Mouse (Mus musculus): ENCODE results near the gene Trmt1. TPM values are rescaled to one million over a fixed set of nuclear protein-coding genes. Genes with fewer than 3 reads are reported as not detected.

Trmt1 gene
- polyA plus RNA-seq, 1 experiment from 2014 or later, result 62.1 TPM

DNA sequence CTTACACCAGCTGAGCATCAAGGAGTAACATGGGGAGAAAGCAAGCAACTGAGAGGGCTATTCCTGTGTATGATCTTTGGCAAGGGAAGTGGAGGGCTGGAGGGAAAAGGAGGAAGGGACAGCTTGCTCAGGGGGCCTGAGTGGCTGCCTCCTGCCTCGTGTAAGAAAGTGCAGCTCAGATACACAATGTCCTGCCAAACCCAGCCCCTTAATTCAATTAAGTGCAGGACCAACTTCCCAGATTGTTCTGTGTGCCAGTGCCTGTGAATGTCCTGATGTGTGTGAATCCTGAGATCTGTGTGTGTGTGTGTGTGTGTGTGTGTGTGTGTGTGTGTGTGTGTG is 53.3 kb downstream of the Trmt1 start:
- WGBS, result 8% methylated on average over 1 of the region's 1 CpGs
- no peak for ATAC-seq (ENCODE audit: low FRiP score)
- H3K36me3 ChIP-seq (replicated peaks; ENCODE audit: control insufficient read depth, insufficient read depth), result no peaks in the 10 kb centered on the region
- 0 out of 2 replicates have a peak overlapping the region, but pooled peaks have one; percentile 6 for H3K27ac ChIP-seq
- H3K4me1 ChIP-seq (replicated peaks; ENCODE audit: control insufficient read depth, insufficient read depth, low read length), result peaks cover 53% of the 10 kb centered on the region
- no peak overlapping the region for H3K4me2 ChIP-seq (replicated peaks)
- DNase-seq (ENCODE audit: low spot score), result no peak
- H3K4me3 ChIP-seq (replicated peaks; ENCODE audit: low read length), result no peak overlapping the region
- H3K9me3 ChIP-seq (ENCODE audit: control insufficient read depth, low read length), result no peaks in the 10 kb centered on the region
- no peak overlapping the region for H3K9ac ChIP-seq
- H3K27me3 ChIP-seq (ENCODE audit: control insufficient read depth, insufficient read depth, low read length), result peaks cover 81% of the 10 kb centered on the region

DNA sequence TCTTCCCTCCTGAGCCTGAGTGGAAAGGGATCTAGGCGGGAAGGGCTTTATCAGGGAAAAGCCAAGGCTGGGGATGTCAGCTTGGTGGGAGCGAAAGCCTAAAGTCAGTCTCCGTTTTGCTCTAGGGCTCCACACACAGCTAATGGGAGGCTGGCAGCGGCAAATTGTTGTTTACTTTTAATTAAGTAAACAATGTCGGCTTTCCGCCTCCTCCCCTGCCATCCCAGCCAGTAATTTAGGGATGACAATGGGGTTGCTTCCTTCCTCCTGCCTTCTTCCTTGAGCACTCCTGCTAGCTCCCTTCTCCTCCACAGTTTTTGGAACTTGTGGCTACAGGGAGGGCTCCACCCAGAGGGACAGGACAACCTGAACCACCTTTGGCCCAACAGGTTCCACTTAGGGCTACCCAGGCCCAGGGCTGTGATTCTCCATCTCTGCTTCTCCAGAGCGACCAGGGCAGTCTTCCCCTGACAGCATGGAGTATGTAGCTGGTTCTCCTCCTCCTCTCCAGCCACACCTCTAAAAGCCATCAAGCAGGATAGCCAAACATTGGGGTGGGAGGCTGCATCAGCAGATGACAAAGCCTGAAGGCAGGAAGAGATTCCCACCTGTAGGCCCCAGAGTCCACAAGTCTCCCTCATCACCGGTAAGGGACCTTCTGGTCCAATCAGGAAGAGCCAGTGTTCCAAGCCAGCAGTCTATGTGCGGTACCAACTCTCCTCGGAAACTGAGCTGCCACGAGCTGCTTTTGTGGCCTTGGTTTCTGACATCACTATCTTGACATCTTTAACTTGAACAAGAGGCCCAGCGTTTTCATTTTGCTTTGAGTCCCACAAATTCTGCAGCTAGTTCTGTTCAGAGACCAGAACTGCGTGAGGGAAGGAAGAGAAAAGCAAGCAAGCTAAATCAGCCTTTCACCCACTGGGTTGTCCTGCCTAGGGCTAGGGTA is 55.1 kb downstream of the Trmt1 start:
- DNase-seq (ENCODE audit: low spot score), result no peak
- H3K4me2 ChIP-seq (replicated peaks), result no peak overlapping the region
- peaks cover 68% of the 10 kb centered on the region for H3K4me1 ChIP-seq (replicated peaks; ENCODE audit: control insufficient read depth, insufficient read depth, low read length)
- H3K27ac ChIP-seq, result no peak overlapping the region
- peaks cover 87% of the 10 kb centered on the region for H3K27me3 ChIP-seq (ENCODE audit: control insufficient read depth, insufficient read depth, low read length)
- 29% methylated on average over 13 of the region's 13 CpGs for WGBS
- no peaks in the 10 kb centered on the region for H3K36me3 ChIP-seq (replicated peaks; ENCODE audit: control insufficient read depth, insufficient read depth)
- ATAC-seq (ENCODE audit: low FRiP score), result no peak
- no peaks in the 10 kb centered on the region for H3K9me3 ChIP-seq (ENCODE audit: control insufficient read depth, low read length)
- H3K9ac ChIP-seq, result no peak overlapping the region
- H3K4me3 ChIP-seq (replicated peaks; ENCODE audit: low read length), result no peak overlapping the region

DNA sequence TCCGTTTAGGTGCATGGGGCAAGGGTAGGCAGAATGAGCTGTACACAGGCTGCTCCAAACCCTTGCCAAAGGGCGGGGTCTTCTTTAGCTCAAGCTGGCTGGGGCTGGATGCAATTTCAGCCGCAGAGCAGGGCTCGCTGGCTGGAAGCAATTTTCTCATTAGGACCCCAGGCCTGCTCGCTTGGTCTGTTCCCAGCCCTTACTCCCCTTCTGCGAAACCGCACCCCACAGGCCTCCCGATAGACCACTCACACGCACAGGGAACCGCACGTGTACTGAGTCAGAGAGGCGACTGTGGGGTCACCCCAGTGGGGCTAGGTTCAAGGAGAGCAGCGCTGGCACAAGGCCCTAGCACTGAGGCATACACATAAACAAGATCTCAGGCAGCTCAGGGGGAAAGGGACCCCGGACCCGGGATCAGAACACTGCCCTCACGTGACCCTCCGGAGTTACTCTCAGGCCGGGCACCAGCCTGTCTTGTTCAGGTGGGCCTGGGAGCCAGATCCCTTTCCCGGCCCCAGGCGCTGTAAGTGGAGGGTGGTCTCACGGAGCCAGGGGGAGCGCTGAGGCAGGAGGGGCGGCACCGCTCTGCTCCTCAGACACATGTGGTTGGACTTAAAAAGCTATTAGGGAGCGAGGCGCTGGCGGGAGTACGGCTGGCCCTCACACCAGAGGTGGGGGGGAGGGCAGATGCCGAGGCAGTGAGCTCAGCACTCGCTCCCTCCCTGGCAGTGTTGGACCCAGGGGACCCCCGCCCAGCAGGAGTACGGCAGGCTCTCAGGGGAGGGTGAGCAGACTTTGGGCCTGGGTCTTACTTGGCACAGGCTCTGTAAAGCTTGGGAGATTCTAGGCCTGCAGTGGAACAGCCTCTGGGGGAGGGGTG is 56.3 kb downstream of the Trmt1 start:
- WGBS, result 7% methylated on average over 32 of the region's 32 CpGs
- no peak overlapping the region; the same call in 1 of the 2 replicates for H3K9ac ChIP-seq

DNA sequence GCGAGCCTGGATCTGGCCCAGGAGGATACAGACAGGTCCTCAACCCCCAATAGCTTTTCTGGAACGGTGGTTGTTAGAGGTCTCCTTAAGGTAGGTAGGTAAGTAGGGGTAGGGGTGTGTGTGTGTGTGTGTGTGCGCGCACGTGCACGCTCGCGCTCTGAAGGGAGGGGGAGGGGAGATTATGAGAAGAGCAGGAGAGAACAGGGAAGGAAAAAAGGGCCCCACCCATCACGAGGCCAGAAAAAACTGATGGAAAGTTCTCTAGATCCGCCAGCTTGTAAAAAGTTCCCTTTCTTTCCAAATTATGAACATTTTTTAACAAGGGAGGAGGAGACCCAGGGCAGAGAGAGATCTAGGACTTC is 56.9 kb downstream of the Trmt1 start:
- H3K36me3 ChIP-seq (replicated peaks; ENCODE audit: control insufficient read depth, insufficient read depth), result no peaks in the 10 kb centered on the region
- peak overlapping the region; percentile 30 for H3K4me2 ChIP-seq (replicated peaks)
- 8% methylated on average over 10 of the region's 10 CpGs for WGBS
- peaks cover 65% of the 10 kb centered on the region for H3K4me1 ChIP-seq (replicated peaks; ENCODE audit: control insufficient read depth, insufficient read depth, low read length)
- no peaks in the 10 kb centered on the region for H3K9me3 ChIP-seq (ENCODE audit: control insufficient read depth, low read length)
- H3K4me3 ChIP-seq (replicated peaks; ENCODE audit: low read length), result no peak overlapping the region
- ATAC-seq (ENCODE audit: low FRiP score) (no peak), DNase-seq (ENCODE audit: low spot score) (no peak)
- no peak overlapping the region for H3K9ac ChIP-seq
- H3K27ac ChIP-seq, result peak overlapping the region; percentile 81
- H3K27me3 ChIP-seq (ENCODE audit: control insufficient read depth, insufficient read depth, low read length), result peaks cover 91% of the 10 kb centered on the region

More for the DNA sequence above, 56.3 kb downstream of the Trmt1 start:
- H3K9me3 ChIP-seq (ENCODE audit: control insufficient read depth, low read length), result no peaks in the 10 kb centered on the region
- H3K27ac ChIP-seq, result peak overlapping the region; percentile 81
- H3K4me2 ChIP-seq (replicated peaks), result peak overlapping the region; percentile 30
- ATAC-seq (ENCODE audit: low FRiP score) (peak; percentile 41; the same call in 1 of the 2 replicates), DNase-seq (ENCODE audit: low spot score) (no peak)
- no peaks in the 10 kb centered on the region for H3K36me3 ChIP-seq (replicated peaks; ENCODE audit: control insufficient read depth, insufficient read depth)
- H3K4me3 ChIP-seq (replicated peaks; ENCODE audit: low read length), result no peak overlapping the region
- H3K27me3 ChIP-seq (ENCODE audit: control insufficient read depth, insufficient read depth, low read length), result peaks cover 92% of the 10 kb centered on the region
- peaks cover 70% of the 10 kb centered on the region for H3K4me1 ChIP-seq (replicated peaks; ENCODE audit: control insufficient read depth, insufficient read depth, low read length)

DNA sequence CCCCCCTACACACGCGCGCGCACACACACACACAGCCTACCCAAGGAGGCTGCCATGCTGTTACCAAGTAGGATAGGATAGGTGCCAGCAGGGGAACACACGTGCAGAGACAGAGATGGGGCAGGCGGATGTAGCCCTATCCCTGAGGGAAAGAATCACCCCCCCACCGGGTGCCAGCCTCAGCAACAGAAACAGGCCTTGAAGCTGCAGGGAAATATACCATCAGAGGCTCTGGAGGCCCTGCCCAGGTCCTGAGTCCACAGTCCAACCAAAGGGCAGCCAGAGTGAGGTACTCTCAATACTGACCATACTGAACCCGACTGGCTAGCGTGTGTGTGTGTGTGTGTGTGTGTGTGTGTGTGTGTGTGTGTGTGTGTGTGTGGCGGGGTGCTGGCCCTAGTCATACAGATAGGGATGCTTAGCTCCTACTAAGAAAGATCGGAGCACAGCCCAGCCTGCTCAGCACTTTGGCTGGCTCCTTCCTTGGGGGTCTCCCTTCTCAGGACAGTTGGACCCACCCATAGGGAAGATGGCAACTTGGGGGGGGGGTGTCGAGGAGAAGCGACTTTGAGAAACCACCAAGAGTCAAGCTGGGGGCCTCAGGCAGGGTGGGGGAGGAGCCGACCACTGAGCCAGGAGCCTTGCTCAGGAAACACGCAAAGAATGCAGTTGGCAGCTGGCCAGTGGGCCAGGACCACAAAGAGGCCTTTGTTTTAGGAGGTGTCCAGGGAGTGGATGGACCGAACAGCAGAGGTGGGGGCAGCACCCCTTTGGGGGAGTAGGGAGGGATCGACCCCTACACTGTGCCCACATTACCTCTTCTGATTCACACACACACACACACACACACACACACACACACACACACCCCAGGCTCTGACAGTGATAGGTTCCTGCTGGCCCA is 57.7 kb downstream of the Trmt1 start:
- peaks cover 58% of the 10 kb centered on the region for H3K4me1 ChIP-seq (replicated peaks; ENCODE audit: control insufficient read depth, insufficient read depth, low read length)
- ATAC-seq (ENCODE audit: low FRiP score), result peak; percentile 69
- H3K4me3 ChIP-seq (replicated peaks; ENCODE audit: low read length), result no peak overlapping the region
- peak overlapping the region; percentile 81 for H3K27ac ChIP-seq
- peak overlapping the region; percentile 10; the same call in 1 of the 2 replicates for H3K4me2 ChIP-seq (replicated peaks)
- no peaks in the 10 kb centered on the region for H3K9me3 ChIP-seq (ENCODE audit: control insufficient read depth, low read length)
- H3K27me3 ChIP-seq (ENCODE audit: control insufficient read depth, insufficient read depth, low read length), result peaks cover 90% of the 10 kb centered on the region
- H3K9ac ChIP-seq, result peak overlapping the region; percentile 24; the same call in 1 of the 2 replicates
- WGBS, result 7% methylated on average over 17 of the region's 17 CpGs
- peak; percentile 79 for DNase-seq (ENCODE audit: low spot score)
- H3K36me3 ChIP-seq (replicated peaks; ENCODE audit: control insufficient read depth, insufficient read depth), result no peaks in the 10 kb centered on the region

DNA sequence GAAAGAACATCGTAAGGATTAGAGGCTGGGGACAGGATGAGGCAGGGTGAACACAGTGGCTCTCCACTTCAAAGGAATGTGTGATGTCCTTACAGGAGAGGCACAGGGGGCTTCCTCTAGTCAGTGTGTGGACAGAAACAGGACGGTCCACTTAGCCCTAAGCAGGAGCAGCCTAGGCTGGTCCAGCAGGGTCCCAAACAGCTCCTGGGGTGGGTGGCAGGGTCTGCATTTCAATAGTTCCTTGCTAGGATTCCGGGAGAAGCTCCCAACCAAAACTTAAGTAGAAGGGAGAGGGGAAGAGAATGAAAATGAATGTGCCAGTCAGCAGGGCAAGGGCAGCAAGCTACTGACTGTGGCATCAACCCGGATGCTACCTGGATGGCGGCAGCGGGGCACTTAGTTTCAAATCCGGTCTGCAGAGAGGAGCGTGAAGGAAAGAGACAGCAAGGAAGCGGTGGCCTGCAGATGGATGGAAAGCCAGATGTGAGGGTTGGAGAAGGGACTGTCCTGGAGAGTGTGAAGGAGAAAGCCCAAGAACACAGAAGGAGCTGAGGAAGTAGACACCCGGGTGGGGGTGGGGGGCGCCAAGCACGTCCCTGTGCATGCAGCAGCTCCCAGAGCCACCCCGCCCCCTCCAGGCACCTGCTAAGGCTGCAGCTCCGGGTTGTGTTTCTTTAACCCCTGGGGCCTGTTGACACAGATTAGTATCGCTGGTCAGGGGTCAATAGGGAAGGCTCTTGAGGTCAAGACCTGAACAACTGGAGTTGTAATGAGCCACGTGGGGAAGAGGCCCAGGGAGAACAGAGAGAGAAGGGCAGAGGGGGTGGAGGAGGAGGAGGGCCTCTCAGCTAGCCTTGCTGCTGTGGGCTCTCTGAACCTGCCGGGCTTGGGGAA is 59.2 kb downstream of the Trmt1 start:
- WGBS, result 3% methylated on average over 16 of the region's 17 CpGs
- 0 out of 2 replicates have a peak overlapping the region, but pooled peaks have one; percentile 28 for H3K9ac ChIP-seq
- peak overlapping the region; percentile 81; the same call in 1 of the 2 replicates for H3K27ac ChIP-seq
- no peaks in the 10 kb centered on the region for H3K36me3 ChIP-seq (replicated peaks; ENCODE audit: control insufficient read depth, insufficient read depth)
- H3K4me3 ChIP-seq (replicated peaks; ENCODE audit: low read length), result no peak overlapping the region
- DNase-seq (ENCODE audit: low spot score) (no peak), ATAC-seq (ENCODE audit: low FRiP score) (no peak)
- H3K4me2 ChIP-seq (replicated peaks), result no peak overlapping the region
- H3K27me3 ChIP-seq (ENCODE audit: control insufficient read depth, insufficient read depth, low read length), result peaks cover 91% of the 10 kb centered on the region
- no peaks in the 10 kb centered on the region for H3K9me3 ChIP-seq (ENCODE audit: control insufficient read depth, low read length)
- peaks cover 55% of the 10 kb centered on the region for H3K4me1 ChIP-seq (replicated peaks; ENCODE audit: control insufficient read depth, insufficient read depth, low read length)
